Mouse (Mus musculus) megakaryocyte-erythroid progenitor cell, adult 5-6 weeks (primary cell): ENCODE results near the gene Nubp2. TPM values are rescaled to one million over a fixed set of nuclear protein-coding genes. Genes with fewer than 3 reads are reported as not detected.

Experiments
- ATAC-seq: replicated peaks from 2 replicates; pipeline ENCODE4 v1.8.0; 2016; ENCODE audit warnings: mild to moderate bottlenecking, inconsistent platforms; ENCODE audit not compliant: severe bottlenecking, poor library complexity, low FRiP score, low TSS enrichment
- total RNA-seq, 2 experiments: library from RNA; stranded (forward) in 1 of 2; stranded (reverse) in 1 of 2; fragments of 200-1000, 215-1000 nt in 1 of 2; fragments of >200 nt in 1 of 2; fragmentation: Nextera tagmentation in 1 of 2; gene quantifications; 2 replicates each; pipeline ENCODE4 v1.2.3; 2014 to 2017

Gene Nubp2
- total RNA-seq, 2 experiments from 2014 or later = 97.0 to 121 TPM

DNA sequence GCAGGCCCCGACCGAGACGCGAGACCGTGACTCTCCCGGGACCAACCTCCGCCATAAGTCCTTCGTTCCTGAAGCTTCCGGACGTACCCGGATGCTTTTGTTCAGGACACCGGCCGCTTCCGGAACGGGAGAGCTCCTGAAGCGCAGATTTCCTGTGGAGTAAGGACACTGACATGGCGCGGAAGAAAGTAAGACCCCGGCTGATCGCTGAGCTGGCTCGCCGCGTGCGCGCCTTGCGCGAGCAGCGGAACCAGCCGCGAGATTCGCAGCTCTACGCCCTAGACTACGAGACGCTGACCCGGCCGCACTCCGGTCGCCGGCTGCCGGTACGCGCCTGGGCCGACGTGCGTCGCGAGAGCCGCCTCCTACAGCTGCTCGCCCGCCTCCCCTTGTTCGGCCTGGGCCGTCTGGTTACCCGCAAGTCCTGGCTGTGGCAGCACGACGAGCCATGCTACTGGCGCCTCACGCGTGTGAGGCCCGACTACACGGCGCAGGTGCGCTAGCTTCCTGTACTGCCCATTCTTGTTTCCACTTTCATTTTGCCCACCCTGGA lies 8.9 kb upstream of the Nubp2 start, which contains the start of the genes Eme2 and Mrps34:
TSS of gene Eme2 (minus strand) at position 93 of the 553 bp plus-strand sequence.
TSS of gene Mrps34 (plus strand) at position 122 of the 553 bp plus-strand sequence.
- peak; percentile 39 for ATAC-seq

GRCm38 (mm10) chr17:24894061-24894994 lies 8.2 kb upstream of the Nubp2 start:
- ATAC-seq = 0 out of 2 replicates have a peak, but pooled peaks have one; percentile 2

DNA sequence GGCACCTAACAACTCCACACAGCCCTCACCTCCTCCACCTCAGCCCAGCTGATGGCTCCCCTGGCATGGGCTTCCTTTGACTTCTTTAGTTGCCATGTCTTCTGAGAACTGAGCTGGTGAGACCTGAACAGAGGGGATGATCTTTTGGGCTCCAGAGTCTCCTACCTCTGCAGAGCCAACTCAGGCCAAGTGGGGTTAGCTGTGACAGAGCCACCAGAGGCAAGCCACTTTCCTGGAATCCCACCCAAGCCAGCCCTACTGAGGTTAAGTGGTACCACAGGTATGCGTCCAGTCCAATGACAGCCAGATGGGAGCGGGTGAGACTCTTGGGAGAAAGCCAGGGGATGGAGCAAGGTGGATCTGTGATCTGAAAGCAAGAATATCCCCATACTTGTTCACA lies 7.1 kb upstream of the Nubp2 start:
- no peak for ATAC-seq

- ATAC-seq = no peak
Measured at GRCm38 (mm10) chr17:24892785-24893184, 6.6 kb upstream of the Nubp2 start.

DNA sequence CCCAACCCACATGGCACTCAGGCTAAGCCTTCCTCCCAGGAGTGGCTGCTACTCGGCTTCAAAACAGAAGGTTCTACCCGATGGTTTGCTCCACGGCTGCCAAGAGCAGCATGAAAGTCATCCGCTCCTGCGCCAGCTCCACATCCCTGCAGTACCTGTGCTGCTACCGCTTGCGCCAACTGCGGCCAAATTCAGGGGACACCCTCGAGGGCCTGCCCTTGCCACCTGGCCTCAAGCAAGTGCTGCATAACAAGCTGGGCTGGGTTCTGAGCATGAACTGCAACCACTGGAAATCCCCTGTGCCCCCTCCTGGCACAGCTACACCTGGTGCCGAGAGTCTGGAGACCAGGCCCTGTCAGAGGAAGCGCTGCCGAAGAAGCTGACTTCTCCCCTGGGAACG lies 5.2 kb upstream of the Nubp2 start:
- ATAC-seq = no peak

GRCm38 (mm10) chr17:24890151-24891092 lies 4.3 kb upstream of the Nubp2 start:
- no peak for ATAC-seq

DNA sequence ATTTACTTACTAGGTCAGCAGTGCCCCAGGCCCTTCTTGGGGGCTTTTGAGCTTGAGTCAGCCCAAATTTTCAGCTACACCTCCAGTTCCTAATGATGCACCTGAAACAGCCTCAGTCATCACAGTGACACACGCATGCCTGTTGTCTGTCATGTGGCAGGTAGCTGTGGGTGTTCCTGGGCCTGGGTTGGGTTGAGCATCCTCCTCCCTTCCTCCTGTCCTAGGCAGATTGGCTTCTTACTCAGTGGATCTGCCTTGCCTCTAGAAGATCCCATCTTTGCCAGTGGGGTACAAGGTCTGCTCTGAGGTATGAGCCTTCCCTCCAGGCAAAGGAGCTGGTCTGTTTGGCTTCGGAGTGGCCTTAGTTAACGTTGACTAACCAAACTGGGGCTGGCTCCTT lies 2.7 kb upstream of the Nubp2 start:
- no peak for ATAC-seq

DNA sequence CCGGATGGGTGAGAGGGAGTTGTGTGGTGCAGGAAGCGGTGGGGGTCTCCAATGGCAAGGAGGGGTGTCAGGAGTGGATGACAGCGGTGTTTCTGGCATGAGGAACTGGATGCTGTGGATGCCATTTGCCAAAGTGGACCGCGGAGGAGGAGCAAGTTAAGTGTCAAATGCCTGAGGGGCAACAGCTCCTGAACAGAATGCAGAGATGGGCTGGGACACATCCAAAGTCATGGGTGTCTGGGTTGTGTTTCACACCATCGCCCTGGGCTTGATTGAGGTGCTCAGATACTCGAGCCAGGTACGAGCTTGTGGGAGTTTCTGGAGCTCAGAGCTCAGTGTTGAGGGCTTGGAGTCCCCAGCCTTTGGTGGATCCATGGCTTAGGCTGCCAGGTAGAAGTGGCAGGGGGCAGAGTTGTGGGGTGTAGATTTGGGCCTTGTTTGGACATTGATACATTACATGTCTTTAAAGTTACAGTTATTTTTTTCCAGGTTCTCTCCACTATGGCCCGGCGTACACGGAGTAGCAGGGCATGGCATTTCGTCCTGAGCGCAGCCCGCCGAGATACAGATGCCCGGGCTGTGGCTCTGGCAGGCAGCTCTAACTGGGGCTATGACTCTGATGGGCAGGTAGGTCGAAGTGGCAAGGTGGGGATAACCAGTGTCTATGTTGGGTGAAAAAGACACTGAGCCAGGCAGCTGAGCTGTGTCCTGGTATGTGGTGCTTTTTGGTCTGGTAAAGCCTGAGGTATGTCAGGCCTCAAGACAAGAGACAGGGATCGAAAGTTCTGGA lies 1.3 kb upstream of the Nubp2 start:
- ATAC-seq = no peak

- no peak for ATAC-seq
Measured at GRCm38 (mm10) chr17:24886932-24887271, 753 bp upstream of the Nubp2 start.

DNA sequence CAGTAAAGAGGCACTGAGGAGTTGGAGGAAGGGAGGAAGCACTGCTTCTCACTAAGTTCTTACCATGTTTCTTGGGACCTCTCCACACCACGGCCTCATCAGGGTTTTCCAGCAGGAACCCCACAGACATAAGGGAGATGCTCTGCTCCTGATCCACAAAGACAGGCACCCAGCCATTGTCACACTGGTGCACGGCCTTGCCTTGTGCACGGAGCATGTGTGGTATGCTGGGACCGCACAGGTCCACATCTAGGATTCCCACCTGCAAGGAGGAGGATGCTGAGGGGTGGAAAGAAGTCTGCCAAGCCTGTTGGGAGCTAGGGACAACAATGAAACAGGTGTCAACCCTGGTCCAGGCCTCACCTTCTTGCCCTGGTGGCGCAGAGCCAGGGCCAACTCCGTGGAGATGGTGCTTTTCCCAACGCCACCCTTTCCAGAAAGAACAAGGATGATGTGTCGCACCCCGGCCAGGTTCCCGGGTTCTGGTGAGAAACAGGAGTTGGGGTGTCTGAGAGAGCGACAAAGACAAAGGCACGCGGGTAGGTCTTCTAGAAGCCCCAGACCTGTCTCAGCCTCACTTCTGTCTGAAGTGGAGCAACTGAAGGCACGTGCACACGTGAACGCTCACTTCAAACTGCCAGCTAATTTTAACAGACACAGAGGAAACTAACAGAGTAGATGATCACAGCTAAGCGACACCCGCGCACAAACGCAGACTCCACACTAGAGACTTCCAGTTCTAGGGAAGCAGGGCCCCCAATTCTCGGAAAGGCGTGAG lies 604 bp downstream of the Nubp2 start:
- ATAC-seq = no peak

- no peak for ATAC-seq
Measured at GRCm38 (mm10) chr17:24884391-24884790, 1.8 kb downstream of the Nubp2 start.

DNA sequence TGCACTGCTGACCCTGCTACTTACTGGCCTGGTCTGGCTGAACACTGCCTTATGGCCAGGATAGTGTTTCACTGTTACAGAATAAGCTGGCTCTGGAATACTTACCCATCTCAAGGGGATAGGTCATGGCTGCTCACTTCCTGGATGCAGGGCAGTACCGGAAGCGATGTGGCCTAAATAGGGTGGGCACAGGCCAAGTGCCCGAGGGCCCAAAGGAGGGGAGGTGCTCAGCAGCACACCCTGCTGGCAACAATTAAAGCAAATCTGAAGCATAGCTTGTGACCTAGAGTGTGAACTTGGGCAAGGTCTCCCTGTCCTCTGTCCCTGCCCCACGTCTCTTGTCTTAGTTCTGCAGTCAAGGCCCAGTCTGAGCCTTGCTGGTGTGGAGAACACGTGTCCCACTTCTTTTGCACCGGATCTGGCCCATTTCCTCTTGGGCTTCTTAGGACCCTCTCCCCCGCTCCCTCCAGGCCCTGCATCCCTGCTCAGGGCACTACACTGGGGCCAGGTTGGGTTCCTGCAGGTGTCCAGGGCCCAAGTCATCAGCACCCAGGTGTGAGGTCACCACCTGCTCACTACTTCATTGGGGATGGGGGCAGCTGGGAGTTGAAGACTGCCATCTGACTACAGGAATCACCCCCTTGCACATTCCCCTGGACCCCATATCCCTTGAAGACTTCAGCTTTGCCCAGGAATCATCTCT lies 4.3 kb downstream of the Nubp2 start:
- no peak for ATAC-seq

- no peak for ATAC-seq
Measured at GRCm38 (mm10) chr17:24878531-24878930, 7.6 kb downstream of the Nubp2 start.

GRCm38 (mm10) chr17:24878117-24878397 lies 8.1 kb downstream of the Nubp2 start:
- no peak for ATAC-seq

GRCm38 (mm10) chr17:24877336-24878116 lies 8.6 kb downstream of the Nubp2 start:
- ATAC-seq = no peak

DNA sequence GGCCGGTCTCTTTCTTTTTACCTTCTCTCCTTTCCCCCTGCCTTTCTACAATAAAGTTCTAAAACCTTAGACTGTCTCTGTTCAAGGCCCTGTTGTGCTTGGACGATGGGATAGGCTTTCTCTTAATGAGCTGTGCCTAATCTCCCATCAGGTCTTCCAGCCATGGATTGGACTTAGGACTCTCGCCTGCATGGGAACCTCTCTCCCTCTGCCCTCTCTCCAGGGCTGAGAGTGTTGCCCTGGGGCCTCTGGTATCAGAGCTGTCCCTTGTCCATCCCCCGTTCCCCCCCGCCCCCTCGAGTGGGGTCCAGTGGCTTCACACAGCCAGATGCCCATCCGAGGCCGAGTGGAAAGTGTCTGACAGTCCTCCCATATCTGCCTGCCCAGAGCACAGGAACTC lies 11.2 kb downstream of the Nubp2 start:
- no peak for ATAC-seq

DNA sequence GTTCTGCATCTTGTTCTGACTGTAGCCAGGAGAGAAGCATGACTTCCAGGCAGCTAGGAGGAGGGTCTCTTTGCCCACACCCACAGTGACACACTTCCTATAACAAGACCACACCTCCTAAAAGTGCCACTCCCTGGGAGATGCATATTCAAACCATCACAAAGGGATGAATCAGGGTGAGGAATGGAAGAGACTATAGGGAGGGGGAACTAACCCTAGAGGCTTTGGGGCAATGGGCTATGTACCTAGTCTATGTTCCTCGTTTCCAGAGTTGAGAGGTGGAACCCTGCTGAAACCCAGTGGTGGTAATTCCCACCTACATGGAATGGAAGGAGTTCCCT lies 11.8 kb downstream of the Nubp2 start:
- no peak for ATAC-seq
